Mouse (Mus musculus) midbrain, embryonic 12.5 days (tissue): ENCODE results near the gene Ntm. TPM values are rescaled to one million over a fixed set of nuclear protein-coding genes. Genes with fewer than 3 reads are reported as not detected.

Experiments used
- ATAC-seq: fragments of 200-750 bp; cut with Nextera tagmentation; 2 replicates; pipeline ENCODE4 v1.8.0; 2017; ENCODE audit warnings: low read depth, moderate TSS enrichment, moderate library complexity; ENCODE audit not compliant: low FRiP score
- H3K27ac ChIP-seq: fragments of 300-500 bp; sonication (generic); replicated peaks from 2 replicates; pipeline ENCODE4 v1.5.1; 2016; ENCODE audit warnings: mild to moderate bottlenecking
- H3K27me3 ChIP-seq: fragments of 300-500 bp; sonication (generic); 2 replicates; pipeline ENCODE4 v1.6.1; 2016; ENCODE audit warnings: mild to moderate bottlenecking
- H3K36me3 ChIP-seq: fragments of 300-500 bp; sonication (generic); 2 replicates; pipeline ENCODE4 v1.6.1; 2016
- H3K4me1 ChIP-seq: fragments of 300-500 bp; sonication (generic); 2 replicates; pipeline ENCODE4 v1.6.1; 2016
- H3K4me2 ChIP-seq: fragments of 300-500 bp; sonication (generic); replicated peaks from 2 replicates; pipeline ENCODE4 v1.6.1; 2016; ENCODE audit warnings: mild to moderate bottlenecking, moderate library complexity
- H3K4me3 ChIP-seq: fragments of 300-500 bp; sonication (generic); 2 replicates; pipeline ENCODE4 v1.5.1; 2016; ENCODE audit warnings: mild to moderate bottlenecking
- H3K9ac ChIP-seq: fragments of 300-500 bp; sonication (generic); replicated peaks from 2 replicates; pipeline ENCODE4 v1.6.1; 2016; ENCODE audit warnings: mild to moderate bottlenecking, moderate library complexity
- H3K9me3 ChIP-seq: fragments of 300-500 bp; sonication (generic); 2 replicates; pipeline ENCODE4 v1.6.1; 2016; ENCODE audit warnings: mild to moderate bottlenecking
- WGBS: fragments of 180-500 bp; shearing (Covaris S2); methylation state at CpG from one replicate; pipeline ENCODE4 v1.1.7; 2016; 5-methylcytosine and 5-hydroxymethylcytosine counted together
- polyA plus RNA-seq: library from polyadenylated mRNA; unstranded; fragments of >200 nt; fragmentation: Nextera tagmentation; extraction: Ambion mirVana; gene quantifications from 2 replicates; pipeline ENCODE4 v1.2.1, GENCODE M21; 2016

The Ntm gene
- polyA plus RNA-seq, 1 experiment from 2014 or later, result 39.0 TPM

GRCm38 (mm10) chr9:29680677-29681076 is 282.3 kb downstream of the Ntm start:
- Histone ChIP-seq H3K27ac (no peak overlapping the region), H3K27me3 (0 out of 2 replicates have a peak, but pooled peaks cover 5% of the 10 kb centered on the region)
- no peak for ATAC-seq

GRCm38 (mm10) chr9:29673911-29674310 is 289.0 kb downstream of the Ntm start:
- Histone ChIP-seq H3K9me3 (no peaks in the 10 kb centered on the region), H3K27me3 (no peaks in the 10 kb centered on the region), H3K4me1 (0 out of 2 replicates have a peak, but pooled peaks cover 7% of the 10 kb centered on the region), H3K27ac (no peak overlapping the region), H3K4me3 (no peak overlapping the region), H3K9ac (no peak overlapping the region), H3K4me2 (no peak overlapping the region), H3K36me3 (no peaks in the 10 kb centered on the region)
- WGBS, result 66% methylated on average over 8 of the region's 8 CpGs
- ATAC-seq, result no peak

More at GRCm38 (mm10) chr9:29680677-29681076, 282.3 kb downstream of the Ntm start:
- no peaks in the 10 kb centered on the region for H3K9me3 ChIP-seq
- no peak overlapping the region for H3K9ac ChIP-seq
- no peaks in the 10 kb centered on the region for H3K36me3 ChIP-seq
- no peak overlapping the region for H3K4me2 ChIP-seq
- peaks cover 8% of the 10 kb centered on the region; the same call in 1 of the 2 replicates for H3K4me1 ChIP-seq
- 17% methylated on average over 5 of the region's 5 CpGs for WGBS
- H3K4me3 ChIP-seq, result no peak overlapping the region

- H3K9me3 ChIP-seq, result no peaks in the 10 kb centered on the region
- H3K27me3 ChIP-seq, result no peaks in the 10 kb centered on the region
- no peak overlapping the region for H3K4me2 ChIP-seq
- no peak overlapping the region for H3K27ac ChIP-seq
- H3K4me1 ChIP-seq, result 0 out of 2 replicates have a peak, but pooled peaks cover 7% of the 10 kb centered on the region
- WGBS, result 92% methylated on average over 6 of the region's 6 CpGs
- no peaks in the 10 kb centered on the region for H3K36me3 ChIP-seq
- ATAC-seq, result no peak
- no peak overlapping the region for H3K9ac ChIP-seq
- no peak overlapping the region for H3K4me3 ChIP-seq
These were observed 291.1 kb downstream of the Ntm start for GRCm38 (mm10) chr9:29671861-29672260.

- WGBS, result 79% methylated on average over 7 of the region's 7 CpGs
These were observed 299.7 kb downstream of the Ntm start for GRCm38 (mm10) chr9:29663286-29663685.

GRCm38 (mm10) chr9:29661468-29662145 is 301.3 kb downstream of the Ntm start:
- H3K9me3 ChIP-seq, result no peaks in the 10 kb centered on the region
- peaks cover 4% of the 10 kb centered on the region; the same call in 1 of the 2 replicates for H3K27me3 ChIP-seq
- H3K4me3 ChIP-seq, result no peak overlapping the region
- 18% methylated on average over 3 of the region's 3 CpGs for WGBS
- no peak overlapping the region for H3K4me2 ChIP-seq
- no peaks in the 10 kb centered on the region for H3K36me3 ChIP-seq
- peaks cover 21% of the 10 kb centered on the region for H3K4me1 ChIP-seq
- no peak overlapping the region for H3K27ac ChIP-seq
- ATAC-seq, result peak; percentile 21; the same call in 1 of the 2 replicates
- no peak overlapping the region for H3K9ac ChIP-seq

More at GRCm38 (mm10) chr9:29663286-29663685, 299.7 kb downstream of the Ntm start:
- H3K4me1 ChIP-seq, result peaks cover 12% of the 10 kb centered on the region
- H3K9ac ChIP-seq, result no peak overlapping the region
- H3K27ac ChIP-seq, result no peak overlapping the region
- no peak for ATAC-seq
- no peak overlapping the region for H3K4me2 ChIP-seq
- H3K27me3 ChIP-seq, result peaks cover 4% of the 10 kb centered on the region; the same call in 1 of the 2 replicates
- no peaks in the 10 kb centered on the region for H3K9me3 ChIP-seq
- H3K4me3 ChIP-seq, result no peak overlapping the region
- H3K36me3 ChIP-seq, result no peaks in the 10 kb centered on the region

- Histone ChIP-seq H3K9me3 (no peaks in the 10 kb centered on the region), H3K27ac (no peak overlapping the region), H3K4me3 (no peak overlapping the region), H3K36me3 (no peaks in the 10 kb centered on the region), H3K27me3 (peaks cover 4% of the 10 kb centered on the region; the same call in 1 of the 2 replicates), H3K4me2 (no peak overlapping the region), H3K9ac (no peak overlapping the region), H3K4me1 (peaks cover 21% of the 10 kb centered on the region)
- 71% methylated on average over 3 of the region's 3 CpGs for WGBS
- no peak for ATAC-seq
These were observed 302.8 kb downstream of the Ntm start for GRCm38 (mm10) chr9:29660059-29660613.

- Histone ChIP-seq H3K4me3 (no peak overlapping the region), H3K27me3 (no peaks in the 10 kb centered on the region), H3K9me3 (no peaks in the 10 kb centered on the region), H3K9ac (no peak overlapping the region), H3K4me2 (no peak overlapping the region), H3K36me3 (no peaks in the 10 kb centered on the region), H3K27ac (no peak overlapping the region), H3K4me1 (peaks cover 21% of the 10 kb centered on the region)
- no peak; the same call in 1 of the 2 replicates for ATAC-seq
- 48% methylated on average over 7 of the region's 7 CpGs for WGBS
These were observed 305.0 kb downstream of the Ntm start for GRCm38 (mm10) chr9:29657761-29658465.

GRCm38 (mm10) chr9:29654885-29655284 is 308.1 kb downstream of the Ntm start:
- no peak overlapping the region for H3K4me2 ChIP-seq
- 12% methylated on average over 6 of the region's 6 CpGs for WGBS
- H3K9me3 ChIP-seq, result no peaks in the 10 kb centered on the region
- H3K27ac ChIP-seq, result no peak overlapping the region
- ATAC-seq, result no peak
- H3K36me3 ChIP-seq, result no peaks in the 10 kb centered on the region
- H3K4me3 ChIP-seq, result no peak overlapping the region
- H3K27me3 ChIP-seq, result no peaks in the 10 kb centered on the region
- peaks cover 18% of the 10 kb centered on the region for H3K4me1 ChIP-seq
- H3K9ac ChIP-seq, result no peak overlapping the region

- H3K27me3 ChIP-seq, result no peaks in the 10 kb centered on the region
- H3K4me1 ChIP-seq, result peaks cover 14% of the 10 kb centered on the region
- no peaks in the 10 kb centered on the region for H3K36me3 ChIP-seq
- H3K9ac ChIP-seq, result no peak overlapping the region
- no peak overlapping the region for H3K4me3 ChIP-seq
- WGBS, result 78% methylated on average over 14 of the region's 14 CpGs
- H3K4me2 ChIP-seq, result no peak overlapping the region
- no peaks in the 10 kb centered on the region for H3K9me3 ChIP-seq
- no peak overlapping the region for H3K27ac ChIP-seq
- no peak for ATAC-seq
These were observed 309.2 kb downstream of the Ntm start for GRCm38 (mm10) chr9:29653678-29654235.

GRCm38 (mm10) chr9:29652854-29653253 is 310.1 kb downstream of the Ntm start:
- Histone ChIP-seq H3K36me3 (no peaks in the 10 kb centered on the region), H3K4me3 (no peak overlapping the region), H3K4me2 (no peak overlapping the region), H3K4me1 (peaks cover 5% of the 10 kb centered on the region), H3K9me3 (no peaks in the 10 kb centered on the region), H3K27me3 (no peaks in the 10 kb centered on the region), H3K9ac (no peak overlapping the region), H3K27ac (no peak overlapping the region)
- no peak for ATAC-seq
- 79% methylated on average over 7 of the region's 7 CpGs for WGBS

- no peak overlapping the region for H3K4me3 ChIP-seq
These were observed 311.1 kb downstream of the Ntm start for GRCm38 (mm10) chr9:29651856-29652255.

More at GRCm38 (mm10) chr9:29651856-29652255, 311.1 kb downstream of the Ntm start:
- 77% methylated on average over 5 of the region's 5 CpGs for WGBS
- H3K4me2 ChIP-seq, result no peak overlapping the region
- H3K36me3 ChIP-seq, result no peaks in the 10 kb centered on the region
- no peak for ATAC-seq
- no peak overlapping the region for H3K27ac ChIP-seq
- H3K9me3 ChIP-seq, result no peaks in the 10 kb centered on the region
- peaks cover 4% of the 10 kb centered on the region; the same call in 1 of the 2 replicates for H3K27me3 ChIP-seq
- no peak overlapping the region for H3K9ac ChIP-seq
- 0 out of 2 replicates have a peak, but pooled peaks cover 4% of the 10 kb centered on the region for H3K4me1 ChIP-seq
